Mouse (Mus musculus): ENCODE data around the gene Tmem189.

Tmem189 gene

DNA sequence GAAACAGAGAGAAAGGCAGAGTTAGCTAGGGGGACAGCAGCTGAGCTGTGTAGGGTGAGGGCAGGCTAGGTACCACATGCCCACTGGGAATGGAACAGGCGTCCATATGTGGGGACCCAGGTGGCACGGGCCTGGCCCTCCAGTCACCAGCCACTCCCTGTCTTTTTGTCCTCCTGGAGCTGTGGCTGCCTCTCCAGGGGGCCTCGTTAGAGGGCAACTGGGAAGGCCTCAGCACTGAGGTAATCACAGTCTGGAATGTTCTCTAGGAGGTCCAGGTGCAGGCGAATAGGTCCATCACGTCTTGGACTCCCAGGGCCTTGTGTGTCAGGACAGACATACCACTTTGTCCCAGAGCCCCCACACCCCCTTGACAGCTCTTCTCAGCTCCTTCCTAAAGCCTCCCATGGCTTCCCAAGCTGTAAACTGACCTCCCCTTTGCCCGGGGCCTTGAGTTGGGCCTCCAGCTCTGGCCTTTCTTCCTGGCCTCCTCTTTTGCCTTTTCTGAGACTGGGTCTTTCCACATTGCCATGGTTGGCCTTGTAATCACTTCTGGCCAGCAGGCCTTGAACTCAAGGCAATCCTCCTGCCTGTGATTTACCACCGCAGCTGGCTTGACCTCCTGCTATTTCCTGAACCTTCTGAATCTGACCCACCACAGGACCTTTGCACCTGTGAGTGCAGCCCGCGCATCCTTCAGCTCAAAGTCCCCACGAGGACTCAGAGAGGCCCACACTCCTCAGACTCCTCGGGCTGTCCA, 16.7 kb upstream of the Tmem189 start:
- in situ Hi-C loops (cut with MboI; ENCODE audit: unreplicated experiment in 2 of 2) = loop anchor here in 1 of 2 experiments (25.0 kb wide), 1 partner anchor 106 kb away; no protein-coding TSS in a partner anchor

DNA sequence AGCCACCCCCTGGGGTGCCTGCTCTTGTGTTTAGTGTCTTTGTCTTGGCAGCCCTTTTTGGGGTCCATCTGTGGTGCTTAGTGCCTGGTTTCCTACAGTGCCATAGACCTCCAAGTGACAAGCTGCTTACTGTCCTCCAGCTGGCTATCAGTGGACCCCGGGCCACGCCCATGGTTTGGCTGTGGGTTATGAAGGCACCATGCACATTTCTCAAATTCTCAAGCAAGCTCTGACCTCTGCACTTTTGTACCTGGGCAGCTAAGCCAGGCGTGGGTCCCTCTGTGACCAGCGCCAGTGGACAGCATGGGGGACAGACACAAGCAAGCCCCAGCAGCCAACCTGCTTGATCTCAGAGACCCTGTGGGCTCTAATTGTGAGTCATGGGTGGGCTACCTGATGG, 14.8 kb upstream of the Tmem189 start:
- in situ Hi-C loops (cut with MboI; ENCODE audit: unreplicated experiment in 2 of 2) = loop anchor here in 1 of 2 experiments (25.0 kb wide), 1 partner anchor 108 kb away; no protein-coding TSS in a partner anchor

DNA sequence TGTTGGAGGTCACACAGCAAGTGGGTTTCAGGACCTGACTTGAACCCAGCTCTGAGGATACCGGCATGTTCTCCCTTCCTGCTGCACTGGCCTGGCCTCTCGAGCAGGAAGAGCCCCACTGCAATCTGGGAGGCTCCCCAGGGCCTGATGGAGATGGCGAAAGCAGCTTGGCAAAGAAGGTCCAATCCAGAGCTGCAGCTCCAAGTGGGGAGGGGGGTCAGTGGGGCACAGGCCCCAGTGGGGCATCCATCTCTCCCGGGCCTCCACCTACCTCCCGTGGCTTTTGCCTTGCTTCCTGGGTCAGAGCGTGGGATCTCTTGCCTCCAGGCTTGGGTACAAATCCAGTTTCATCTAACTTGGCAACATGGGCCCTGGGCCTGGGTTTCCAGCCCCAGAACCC, 12.5 kb upstream of the Tmem189 start:
- in situ Hi-C loops (cut with MboI; ENCODE audit: unreplicated experiment in 2 of 2) = loop anchor here in 1 of 2 experiments (25.0 kb wide), 1 partner anchor 110 kb away; no protein-coding TSS in a partner anchor

- in situ Hi-C loops (cut with MboI; ENCODE audit: unreplicated experiment in 2 of 2) = loop anchor here in 1 of 2 experiments (25.0 kb wide), 1 partner anchor 111 kb away; no protein-coding TSS in a partner anchor
These were observed 11.8 kb upstream of the Tmem189 start for GRCm38 (mm10) chr2:167701472-167701871.

DNA sequence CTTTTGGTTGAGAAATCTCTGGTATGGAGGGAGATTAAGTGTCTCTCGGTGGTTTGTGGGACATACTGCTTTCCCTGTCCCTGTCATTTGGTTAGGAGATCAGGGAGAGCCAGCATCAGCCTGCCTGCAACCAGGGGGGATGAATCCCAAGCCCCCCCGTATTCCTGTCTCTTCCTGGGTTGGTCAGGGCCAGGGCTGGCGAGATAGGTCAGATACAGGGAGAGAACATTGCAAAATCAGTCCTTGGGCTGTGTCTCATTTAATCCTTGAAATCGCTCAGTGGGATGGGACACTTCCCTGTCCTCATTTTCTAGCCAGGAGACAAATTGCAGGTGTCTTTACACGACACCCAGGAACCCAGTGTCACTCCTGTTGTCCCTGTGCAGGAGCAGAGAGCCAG, 10.4 kb upstream of the Tmem189 start:
- in situ Hi-C loops (cut with MboI; ENCODE audit: unreplicated experiment in 2 of 2) = loop anchor here in 1 of 2 experiments (25.0 kb wide), 1 partner anchor 112 kb away; no protein-coding TSS in a partner anchor

GRCm38 (mm10) chr2:167697902-167698301, 8.3 kb upstream of the Tmem189 start:
- in situ Hi-C loops (cut with MboI; ENCODE audit: unreplicated experiment in 2 of 2) = no loop called here

GRCm38 (mm10) chr2:167696143-167696542, 6.5 kb upstream of the Tmem189 start:
- in situ Hi-C loops (cut with MboI; ENCODE audit: unreplicated experiment in 2 of 2) = no loop called here

- in situ Hi-C loops (cut with MboI; ENCODE audit: unreplicated experiment in 2 of 2) = no loop called here
These were observed 5.9 kb upstream of the Tmem189 start for GRCm38 (mm10) chr2:167695491-167695890.

DNA sequence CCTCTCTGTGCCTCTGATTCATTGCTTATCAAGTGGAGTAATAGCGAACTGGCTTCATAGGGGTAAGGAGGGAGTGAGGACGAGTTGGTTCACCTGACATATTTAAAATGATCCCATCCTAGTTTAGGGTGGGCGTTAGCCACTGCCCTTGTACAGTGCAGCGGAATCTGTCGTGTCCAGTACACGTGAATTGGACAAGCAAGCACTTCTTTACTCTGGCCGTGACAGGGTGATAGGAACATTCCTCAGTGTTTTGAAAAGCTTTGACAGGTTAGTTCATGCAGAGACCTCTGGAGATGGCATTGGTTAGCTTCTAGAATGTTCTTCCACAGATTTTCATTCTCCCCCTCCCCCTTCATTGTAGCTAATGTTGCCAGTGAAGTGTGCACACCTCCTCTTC, 5.3 kb upstream of the Tmem189 start:
- in situ Hi-C loops (cut with MboI; ENCODE audit: unreplicated experiment in 2 of 2) = no loop called here

- in situ Hi-C loops (cut with MboI; ENCODE audit: unreplicated experiment in 2 of 2) = no loop called here
These were observed 4.6 kb upstream of the Tmem189 start for GRCm38 (mm10) chr2:167694244-167694643.

- in situ Hi-C loops (cut with MboI; ENCODE audit: unreplicated experiment in 2 of 2) = no loop called here
These were observed 3.9 kb upstream of the Tmem189 start for GRCm38 (mm10) chr2:167693540-167693939.

- in situ Hi-C loops (cut with MboI; ENCODE audit: unreplicated experiment in 2 of 2) = no loop called here
These were observed 3.2 kb upstream of the Tmem189 start for GRCm38 (mm10) chr2:167692831-167693230.

DNA sequence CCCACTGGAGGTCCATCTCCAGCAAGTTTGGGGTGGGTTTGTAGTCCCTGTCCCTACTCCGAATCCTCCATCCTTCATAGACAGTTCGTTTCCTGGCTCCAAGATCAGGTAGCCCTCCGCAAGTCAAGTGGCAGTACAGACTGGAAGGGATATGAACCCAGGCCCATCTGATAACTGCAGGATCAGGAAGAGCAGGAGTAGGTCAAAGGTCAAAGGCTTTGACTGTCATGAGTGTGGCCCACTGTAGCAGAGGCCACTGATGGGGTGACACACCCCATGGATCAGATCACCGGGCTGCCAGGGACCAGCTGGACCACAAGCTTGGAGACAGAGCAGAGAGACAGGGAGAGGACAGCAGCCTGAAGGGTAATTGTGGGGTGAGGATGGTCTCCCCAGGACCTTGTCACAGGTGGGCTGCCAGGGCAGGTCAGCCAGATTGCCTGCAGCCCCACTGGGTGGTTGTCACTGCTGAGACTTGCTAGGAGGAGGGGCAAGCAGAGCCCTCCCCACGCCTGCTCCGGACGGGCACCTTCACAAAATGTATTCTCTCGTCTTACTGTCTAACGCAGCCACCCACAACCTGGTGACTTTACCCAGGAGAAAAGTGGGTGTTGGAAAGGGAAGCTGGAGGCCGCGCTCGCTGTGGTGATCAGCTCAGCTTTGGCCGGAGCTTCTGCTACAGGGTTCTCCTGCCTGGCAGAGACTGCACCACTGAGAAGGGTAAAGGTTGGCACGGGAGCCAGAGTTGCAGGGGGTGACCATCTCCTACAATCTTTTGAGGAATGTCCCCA, 2.4 kb upstream of the Tmem189 start:
- in situ Hi-C loops (cut with MboI; ENCODE audit: unreplicated experiment in 2 of 2) = no loop called here

- in situ Hi-C loops (cut with MboI; ENCODE audit: unreplicated experiment in 2 of 2) = no loop called here
These were observed 1.8 kb upstream of the Tmem189 start for GRCm38 (mm10) chr2:167691410-167691809.

DNA sequence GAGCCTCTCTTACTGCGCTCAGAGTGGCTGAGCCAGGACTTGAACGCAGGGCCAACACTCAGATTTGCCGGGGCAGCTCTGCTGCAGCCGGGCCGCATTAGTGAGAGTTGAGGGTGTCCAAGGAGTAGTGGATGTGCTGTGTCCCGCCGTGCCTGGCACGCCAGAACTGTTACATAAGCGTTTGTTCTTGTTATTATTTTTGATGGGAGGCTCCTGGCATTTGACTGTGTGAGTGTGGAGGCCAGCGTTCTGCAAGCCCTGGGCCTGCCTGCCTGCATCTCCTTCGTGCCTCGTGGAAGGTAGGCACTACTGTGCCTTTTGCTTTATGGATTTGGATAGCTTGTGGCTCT, 1.3 kb upstream of the Tmem189 start:
- in situ Hi-C loops (cut with MboI; ENCODE audit: unreplicated experiment in 2 of 2) = no loop called here

DNA sequence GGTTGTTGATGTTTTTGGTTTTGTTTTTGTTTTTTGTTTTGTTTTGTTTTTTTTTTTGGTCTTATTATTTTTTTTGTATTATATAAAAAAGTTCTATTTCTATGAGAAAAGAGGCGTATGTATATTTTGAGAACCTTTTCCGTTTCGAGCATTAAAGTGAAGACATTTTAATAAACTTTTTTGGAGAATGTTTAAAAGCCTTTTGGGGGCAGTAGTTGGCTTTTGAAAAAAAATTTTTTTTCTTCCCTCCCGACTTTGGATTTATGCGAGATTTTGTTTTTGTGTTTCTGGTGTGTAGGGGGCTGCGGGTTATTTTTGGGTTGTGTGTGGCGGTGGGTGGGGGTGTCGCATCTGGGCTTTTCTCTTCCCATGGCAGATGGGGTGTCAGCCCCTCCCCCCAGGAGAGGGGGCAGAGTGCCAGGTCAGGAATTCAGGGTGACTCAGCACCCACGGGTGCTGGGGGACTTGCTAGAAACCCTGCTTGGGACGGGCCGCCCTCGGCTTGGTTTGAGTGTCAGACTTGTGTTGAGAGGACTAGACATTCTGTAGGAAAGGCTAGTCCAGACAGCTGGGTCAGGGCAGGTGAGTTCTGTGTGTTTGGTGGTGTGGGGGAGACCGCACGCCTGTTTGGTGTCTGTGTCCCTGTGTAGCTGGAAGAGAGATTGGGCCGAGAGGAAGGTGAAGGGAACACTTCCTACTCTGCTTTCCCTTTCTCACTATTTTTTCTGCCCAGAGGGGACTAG, 768 bp upstream of the Tmem189 start:
- in situ Hi-C loops (cut with MboI; ENCODE audit: unreplicated experiment in 2 of 2) = no loop called here

DNA sequence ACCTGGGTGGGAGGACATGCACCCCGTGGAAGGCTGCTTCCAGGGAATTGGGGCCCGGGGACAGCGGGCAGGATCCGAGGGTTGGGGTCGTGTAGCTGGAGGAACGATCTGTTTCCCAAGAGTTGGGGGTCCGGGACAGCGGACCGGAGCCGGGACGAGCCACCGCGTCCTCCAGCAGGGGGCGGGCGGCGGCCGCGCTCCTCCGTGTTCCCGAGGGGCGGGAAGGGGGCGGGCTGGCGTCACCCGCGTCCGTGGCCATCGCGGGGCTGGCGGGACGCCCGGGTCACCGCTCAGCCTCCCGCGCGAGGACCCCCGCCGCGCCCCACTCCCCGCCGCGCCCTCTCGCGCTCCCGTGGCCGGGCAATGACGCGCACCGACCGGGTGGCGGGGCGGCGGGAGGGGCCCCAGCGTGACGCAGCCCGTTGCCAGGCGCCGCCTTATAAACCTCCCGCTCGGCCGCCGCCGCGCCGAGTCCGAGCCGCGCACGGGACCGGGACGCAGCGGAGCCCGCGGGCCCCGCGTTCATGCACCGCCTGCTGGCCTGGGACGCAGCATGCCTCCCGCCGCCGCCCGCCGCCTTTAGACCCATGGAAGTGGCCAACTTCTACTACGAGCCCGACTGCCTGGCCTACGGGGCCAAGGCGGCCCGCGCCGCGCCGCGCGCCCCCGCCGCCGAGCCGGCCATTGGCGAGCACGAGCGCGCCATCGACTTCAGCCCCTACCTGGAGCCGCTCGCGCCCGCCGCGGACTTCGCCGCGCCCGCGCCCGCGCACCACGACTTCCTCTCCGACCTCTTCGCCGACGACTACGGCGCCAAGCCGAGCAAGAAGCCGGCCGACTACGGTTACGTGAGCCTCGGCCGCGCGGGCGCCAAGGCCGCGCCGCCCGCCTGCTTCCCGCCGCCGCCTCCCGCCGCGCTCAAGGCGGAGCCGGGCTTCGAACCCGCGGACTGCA, 847 bp downstream of the Tmem189 start, which contains the start of gene Cebpb:
Gene Cebpb, plus strand, starts transcription at position 418 of the 954 bp plus-strand sequence.
- in situ Hi-C loops (cut with MboI; ENCODE audit: unreplicated experiment in 2 of 2) = loop anchor here (5.0 kb wide), 3 partner anchors 209 to 329 kb away; partner anchors contain the start of gene Ripor3 (in 1 of the 2)

GRCm38 (mm10) chr2:167688126-167688497, 1.5 kb downstream of the Tmem189 start:
- in situ Hi-C loops (cut with MboI; ENCODE audit: unreplicated experiment in 2 of 2) = loop anchor here (5.0 kb wide), 3 partner anchors 209 to 329 kb away; partner anchors contain the start of gene Ripor3 (in 1 of the 2)

GRCm38 (mm10) chr2:167687651-167688101, 1.9 kb downstream of the Tmem189 start:
- in situ Hi-C loops (cut with MboI; ENCODE audit: unreplicated experiment in 2 of 2) = loop anchor here (5.0 kb wide), 3 partner anchors 210 to 330 kb away; partner anchors contain the start of gene Ripor3 (in 1 of the 2)
